Mouse (Mus musculus): Measurements from ENCODE around the gene Macrod1. TPM values are rescaled to one million over a fixed set of nuclear protein-coding genes. Genes with fewer than 3 reads are reported as not detected.

Gene Macrod1
- polyA plus RNA-seq, 1 experiment from 2014 or later: 3.3 TPM

DNA sequence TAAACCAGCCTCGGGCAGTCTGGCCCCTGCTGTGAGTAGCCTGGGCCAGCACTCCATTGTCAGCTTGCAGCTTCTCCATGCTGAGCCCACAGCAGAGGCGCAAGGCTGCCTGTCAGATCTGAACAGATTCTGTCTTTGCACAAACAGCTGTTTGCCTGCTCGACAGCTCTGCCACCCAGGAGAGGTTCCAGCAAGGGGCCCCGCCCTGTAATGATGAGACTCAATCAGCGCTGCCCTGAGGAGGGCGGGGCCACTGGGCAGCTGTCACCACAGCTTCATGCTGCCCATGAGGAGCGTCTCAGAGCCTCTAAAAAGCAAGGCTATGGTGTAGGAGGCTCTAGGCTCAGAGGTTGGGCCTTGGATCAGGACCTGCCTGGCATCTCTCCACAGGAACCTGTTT is 96.6 kb downstream of the Macrod1 start:
- Histone ChIP-seq H3K4me1 (ENCODE audit: control insufficient read depth, insufficient read depth, low read length) (peaks cover 44% of the 10 kb centered on the region), H3K4me3 (ENCODE audit: low read depth, low read length) (no peak overlapping the region), H3K9me3 (ENCODE audit: control insufficient read depth, low read length) (no peaks in the 10 kb centered on the region), H3K4me2 (ENCODE audit: low read depth) (no peak overlapping the region), H3K36me3 (ENCODE audit: control insufficient read depth, insufficient read depth, low read length) (no peaks in the 10 kb centered on the region), H3K27ac (ENCODE audit: low read depth, low read length) (no peak overlapping the region), H3K27me3 (ENCODE audit: control insufficient read depth, insufficient read depth, low read length) (no peaks in the 10 kb centered on the region), H3K9ac (ENCODE audit: low read length) (peak overlapping the region; percentile 5)
- no peak for ATAC-seq (ENCODE audit: insufficient read depth, low FRiP score, low TSS enrichment)
- WGBS: 26% methylated on average over 7 of the region's 7 CpGs
- no peak for DNase-seq (ENCODE audit: low spot score)

DNA sequence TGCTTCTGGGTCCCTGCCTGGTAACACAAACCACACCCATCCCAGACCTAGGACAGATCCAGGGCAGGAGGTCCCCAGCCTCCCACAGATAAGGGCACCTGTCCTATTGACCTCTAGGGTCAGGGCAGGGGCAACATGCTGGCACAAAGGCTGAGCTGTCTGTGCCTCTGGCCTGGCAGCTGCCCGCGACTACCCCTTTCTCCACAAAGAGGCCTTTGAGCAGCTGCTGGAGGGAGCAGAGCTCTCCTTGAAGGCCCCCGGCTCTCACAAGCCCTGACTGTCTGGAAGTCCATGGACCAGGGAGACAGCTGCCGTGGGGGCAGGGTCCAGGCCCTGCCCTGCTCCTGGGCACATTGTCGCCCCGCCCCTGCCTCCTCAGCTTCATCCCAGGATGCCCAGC is 98.6 kb downstream of the Macrod1 start:
- WGBS: 54% methylated on average over 6 of the region's 6 CpGs
- H3K9ac ChIP-seq (ENCODE audit: low read length): no peak overlapping the region
- no peak for DNase-seq (ENCODE audit: low spot score)

DNA sequence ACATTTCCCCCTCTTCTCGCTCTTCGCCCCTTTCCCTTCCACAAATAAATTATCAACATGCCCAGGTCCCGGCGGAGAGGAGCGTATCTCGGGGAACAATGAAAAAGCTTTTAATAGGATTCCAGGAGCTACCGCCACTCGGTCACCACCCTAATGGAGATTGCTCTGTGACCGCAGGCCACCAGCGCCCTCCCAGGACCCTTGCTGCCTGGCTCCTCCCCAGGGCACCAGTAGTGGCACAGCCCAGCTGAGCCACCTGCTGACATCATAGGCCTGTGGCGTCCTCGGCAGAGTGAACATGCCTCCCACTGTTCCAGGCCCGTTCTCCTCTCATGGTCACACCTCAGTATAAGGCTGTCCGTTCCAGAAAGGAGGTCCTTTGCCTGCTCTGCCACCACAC is 101.1 kb downstream of the Macrod1 start:
- Histone ChIP-seq H3K9me3 (ENCODE audit: control insufficient read depth, low read length) (no peaks in the 10 kb centered on the region), H3K27ac (ENCODE audit: low read depth, low read length) (peak overlapping the region; percentile 39; the same call in 1 of the 2 replicates), H3K9ac (ENCODE audit: low read length) (no peak overlapping the region), H3K36me3 (ENCODE audit: control insufficient read depth, insufficient read depth, low read length) (no peaks in the 10 kb centered on the region), H3K4me3 (ENCODE audit: low read depth, low read length) (no peak overlapping the region), H3K4me1 (ENCODE audit: control insufficient read depth, insufficient read depth, low read length) (peaks cover 41% of the 10 kb centered on the region), H3K4me2 (ENCODE audit: low read depth) (no peak overlapping the region), H3K27me3 (ENCODE audit: control insufficient read depth, insufficient read depth, low read length) (peaks cover 8% of the 10 kb centered on the region; the same call in 1 of the 2 replicates)
- DNase-seq (ENCODE audit: low spot score) (peak; percentile 59), ATAC-seq (ENCODE audit: insufficient read depth, low FRiP score, low TSS enrichment) (no peak)
- WGBS: 18% methylated on average over 14 of the region's 14 CpGs

More for the DNA sequence above, 98.6 kb downstream of the Macrod1 start:
- Histone ChIP-seq H3K9me3 (ENCODE audit: control insufficient read depth, low read length) (no peaks in the 10 kb centered on the region), H3K4me1 (ENCODE audit: control insufficient read depth, insufficient read depth, low read length) (peaks cover 38% of the 10 kb centered on the region), H3K27me3 (ENCODE audit: control insufficient read depth, insufficient read depth, low read length) (peaks cover 8% of the 10 kb centered on the region; the same call in 1 of the 2 replicates), H3K36me3 (ENCODE audit: control insufficient read depth, insufficient read depth, low read length) (no peaks in the 10 kb centered on the region), H3K27ac (ENCODE audit: low read depth, low read length) (no peak overlapping the region; the same call in 1 of the 2 replicates), H3K4me3 (ENCODE audit: low read depth, low read length) (no peak overlapping the region), H3K4me2 (ENCODE audit: low read depth) (no peak overlapping the region)
- peak; percentile 33; the same call in 1 of the 2 replicates for ATAC-seq (ENCODE audit: insufficient read depth, low FRiP score, low TSS enrichment)

- Histone ChIP-seq H3K4me3 (ENCODE audit: low read depth, low read length) (no peak overlapping the region), H3K9me3 (ENCODE audit: control insufficient read depth, low read length) (no peaks in the 10 kb centered on the region), H3K4me2 (ENCODE audit: low read depth) (peak overlapping the region; percentile 30), H3K27ac (ENCODE audit: low read depth, low read length) (no peak overlapping the region), H3K4me1 (ENCODE audit: control insufficient read depth, insufficient read depth, low read length) (peaks cover 27% of the 10 kb centered on the region), H3K36me3 (ENCODE audit: control insufficient read depth, insufficient read depth, low read length) (no peaks in the 10 kb centered on the region), H3K27me3 (ENCODE audit: control insufficient read depth, insufficient read depth, low read length) (peaks cover 28% of the 10 kb centered on the region), H3K9ac (ENCODE audit: low read length) (peak overlapping the region; percentile 31; the same call in 1 of the 2 replicates)
- 15% methylated on average over 14 of the region's 14 CpGs for WGBS
- ATAC-seq (ENCODE audit: insufficient read depth, low FRiP score, low TSS enrichment) (peak; percentile 64; the same call in 1 of the 2 replicates), DNase-seq (ENCODE audit: low spot score) (peak; percentile 67)
Measured at GRCm38 (mm10) chr19:7160151-7160906, 103.7 kb downstream of the Macrod1 start.

DNA sequence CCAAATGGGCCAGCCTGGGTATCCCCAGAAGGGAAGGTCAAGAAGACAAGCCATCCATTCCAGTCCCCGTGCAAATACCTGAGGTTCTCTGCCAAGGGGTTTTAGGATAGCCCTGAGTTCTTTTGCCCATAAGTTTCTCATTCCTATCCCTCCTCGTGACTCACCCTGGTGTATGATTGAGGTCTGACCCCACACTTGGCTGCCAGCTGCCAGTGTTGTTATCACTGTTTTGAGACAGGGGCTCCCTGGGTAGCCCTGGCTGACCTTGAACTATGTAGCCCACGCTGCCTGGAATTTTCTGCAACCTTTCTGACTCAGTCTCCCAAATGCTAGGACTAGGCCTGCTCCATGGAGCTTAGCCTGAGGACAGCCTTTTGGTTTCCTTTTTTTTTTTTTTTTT is 104.5 kb downstream of the Macrod1 start:
- peaks cover 36% of the 10 kb centered on the region for H3K27me3 ChIP-seq (ENCODE audit: control insufficient read depth, insufficient read depth, low read length)
- no peaks in the 10 kb centered on the region for H3K9me3 ChIP-seq (ENCODE audit: control insufficient read depth, low read length)
- H3K9ac ChIP-seq (ENCODE audit: low read length): no peak overlapping the region
- H3K27ac ChIP-seq (ENCODE audit: low read depth, low read length): no peak overlapping the region
- H3K4me2 ChIP-seq (ENCODE audit: low read depth): peak overlapping the region; percentile 30; the same call in 1 of the 2 replicates
- ATAC-seq (ENCODE audit: insufficient read depth, low FRiP score, low TSS enrichment) (no peak), DNase-seq (ENCODE audit: low spot score) (no peak)
- H3K36me3 ChIP-seq (ENCODE audit: control insufficient read depth, insufficient read depth, low read length): no peaks in the 10 kb centered on the region
- WGBS: 65% methylated on average over 3 of the region's 3 CpGs
- H3K4me1 ChIP-seq (ENCODE audit: control insufficient read depth, insufficient read depth, low read length): peaks cover 26% of the 10 kb centered on the region
- no peak overlapping the region for H3K4me3 ChIP-seq (ENCODE audit: low read depth, low read length)

DNA sequence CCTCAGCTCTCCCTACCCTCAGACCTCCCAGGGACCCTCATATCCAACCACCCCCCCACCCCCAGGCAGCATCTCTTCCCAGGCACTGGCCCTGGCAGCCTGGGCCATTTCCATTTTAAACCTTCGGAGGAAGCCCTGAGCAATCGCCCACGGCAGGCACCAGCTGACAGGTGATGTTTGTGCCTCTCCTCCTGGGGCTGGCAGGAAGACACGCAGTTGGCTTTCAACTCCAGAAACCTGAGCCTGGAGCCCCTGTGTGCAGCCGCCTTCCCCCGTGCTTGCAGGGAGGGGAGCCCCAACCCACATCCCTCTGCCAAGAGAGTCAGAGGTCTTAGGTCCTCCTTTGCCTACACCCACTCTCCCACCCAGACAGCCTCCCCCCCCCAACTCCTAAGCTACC is 107.6 kb downstream of the Macrod1 start:
- Histone ChIP-seq H3K9me3 (ENCODE audit: control insufficient read depth, low read length) (no peaks in the 10 kb centered on the region), H3K4me2 (ENCODE audit: low read depth) (peak overlapping the region; percentile 92), H3K9ac (ENCODE audit: low read length) (peak overlapping the region; percentile 44; the same call in 1 of the 2 replicates), H3K4me3 (ENCODE audit: low read depth, low read length) (peak overlapping the region; percentile 61), H3K36me3 (ENCODE audit: control insufficient read depth, insufficient read depth, low read length) (no peaks in the 10 kb centered on the region), H3K4me1 (ENCODE audit: control insufficient read depth, insufficient read depth, low read length) (peaks cover 15% of the 10 kb centered on the region), H3K27ac (ENCODE audit: low read depth, low read length) (no peak overlapping the region), H3K27me3 (ENCODE audit: control insufficient read depth, insufficient read depth, low read length) (peaks cover 53% of the 10 kb centered on the region)
- DNase-seq (ENCODE audit: low spot score) (no peak), ATAC-seq (ENCODE audit: insufficient read depth, low FRiP score, low TSS enrichment) (no peak)
- 6% methylated on average over 6 of the region's 6 CpGs for WGBS

DNA sequence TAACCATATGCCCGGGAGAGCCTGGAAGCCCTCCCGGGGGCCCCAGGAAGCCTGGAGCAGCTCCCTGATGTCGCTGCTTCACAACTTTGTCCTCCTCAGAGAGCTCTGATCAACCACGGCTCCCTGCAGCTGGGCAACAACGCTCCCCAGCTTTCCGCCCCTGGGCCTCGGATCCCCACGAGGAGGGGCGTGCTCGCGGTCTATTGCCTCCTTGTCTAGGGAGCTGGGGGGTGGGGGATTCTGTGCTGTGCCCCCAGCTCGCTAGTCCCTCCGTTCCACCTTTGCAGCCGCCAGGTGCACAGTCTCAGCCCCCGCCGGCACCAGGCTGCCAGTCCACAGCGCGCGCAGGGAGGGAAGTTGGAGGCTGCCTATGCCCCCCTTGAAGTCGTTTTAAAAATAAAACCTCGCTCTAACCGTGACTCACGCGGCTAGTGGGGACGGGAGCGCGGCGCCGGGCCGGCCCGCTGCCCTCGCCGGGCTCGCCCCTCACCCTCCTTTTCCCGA is 108.3 kb downstream of the Macrod1 start:
- peaks cover 50% of the 10 kb centered on the region for H3K27me3 ChIP-seq (ENCODE audit: control insufficient read depth, insufficient read depth, low read length)
- peak overlapping the region; percentile 61 for H3K4me3 ChIP-seq (ENCODE audit: low read depth, low read length)
- H3K4me1 ChIP-seq (ENCODE audit: control insufficient read depth, insufficient read depth, low read length): peaks cover 10% of the 10 kb centered on the region
- peak overlapping the region; percentile 92 for H3K4me2 ChIP-seq (ENCODE audit: low read depth)
- H3K27ac ChIP-seq (ENCODE audit: low read depth, low read length): no peak overlapping the region
- no peak for DNase-seq (ENCODE audit: low spot score)
- H3K36me3 ChIP-seq (ENCODE audit: control insufficient read depth, insufficient read depth, low read length): no peaks in the 10 kb centered on the region
- no peak for ATAC-seq (ENCODE audit: insufficient read depth, low FRiP score, low TSS enrichment)
- H3K9me3 ChIP-seq (ENCODE audit: control insufficient read depth, low read length): no peaks in the 10 kb centered on the region
- H3K9ac ChIP-seq (ENCODE audit: low read length): peak overlapping the region; percentile 66
- WGBS: 2% methylated on average over 35 of the region's 35 CpGs

DNA sequence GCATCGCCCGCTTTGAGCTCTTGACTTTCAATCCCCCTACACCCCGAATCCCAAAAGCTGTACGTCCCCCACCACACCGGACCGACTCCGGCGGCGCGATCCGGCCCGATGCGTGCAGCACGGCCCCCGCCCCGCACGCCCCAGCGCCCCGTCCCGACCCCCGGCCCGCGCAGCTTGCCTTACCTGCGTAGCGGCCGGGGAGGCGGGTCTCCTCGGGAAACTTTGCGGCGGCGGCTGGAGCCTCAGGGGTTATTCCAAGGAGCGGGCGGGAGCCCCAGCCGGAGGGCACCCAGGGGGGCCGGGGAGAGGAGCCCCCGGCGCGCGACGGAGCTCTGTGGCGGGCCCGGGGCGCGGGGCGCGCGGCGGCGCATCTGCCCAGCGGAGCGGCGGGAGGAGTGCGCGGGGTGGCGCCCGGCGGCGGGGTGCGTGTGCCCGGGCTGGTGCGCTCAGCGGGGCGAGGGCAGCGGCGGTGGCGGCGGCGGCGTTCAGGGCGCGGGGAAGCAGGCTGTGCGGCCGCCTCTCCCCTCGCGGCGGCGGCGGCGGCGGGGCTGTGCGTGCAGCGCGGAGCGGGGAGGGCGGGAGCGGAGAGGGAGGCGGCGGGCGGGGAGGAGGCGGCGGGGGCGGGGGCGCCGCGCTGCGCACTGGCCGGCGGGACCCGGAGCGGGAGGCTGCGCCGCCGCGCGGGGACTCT is 109.0 kb downstream of the Macrod1 start:
- H3K9ac ChIP-seq (ENCODE audit: low read length): peak overlapping the region; percentile 66
- WGBS: under 1% methylated on average over 29 of the region's 105 CpGs
- peaks cover 3% of the 10 kb centered on the region for H3K4me1 ChIP-seq (ENCODE audit: control insufficient read depth, insufficient read depth, low read length)
- ATAC-seq (ENCODE audit: insufficient read depth, low FRiP score, low TSS enrichment) (peak; percentile 42; the same call in 1 of the 2 replicates), DNase-seq (ENCODE audit: low spot score) (peak; percentile 40)
- peak overlapping the region; percentile 61 for H3K4me3 ChIP-seq (ENCODE audit: low read depth, low read length)
- no peaks in the 10 kb centered on the region for H3K36me3 ChIP-seq (ENCODE audit: control insufficient read depth, insufficient read depth, low read length)
- no peak overlapping the region for H3K27ac ChIP-seq (ENCODE audit: low read depth, low read length)
- no peaks in the 10 kb centered on the region for H3K9me3 ChIP-seq (ENCODE audit: control insufficient read depth, low read length)
- peak overlapping the region; percentile 92 for H3K4me2 ChIP-seq (ENCODE audit: low read depth)
- peaks cover 50% of the 10 kb centered on the region for H3K27me3 ChIP-seq (ENCODE audit: control insufficient read depth, insufficient read depth, low read length)
